Mouse (Mus musculus): ENCODE measurements at regions not wholly inside any gene's neighbourhood (a gene's known extent, or its start where the extent isn't known, plus 50 kb on each side); places are given as distances from the start of the nearest gene placed in this dataset.

DNA sequence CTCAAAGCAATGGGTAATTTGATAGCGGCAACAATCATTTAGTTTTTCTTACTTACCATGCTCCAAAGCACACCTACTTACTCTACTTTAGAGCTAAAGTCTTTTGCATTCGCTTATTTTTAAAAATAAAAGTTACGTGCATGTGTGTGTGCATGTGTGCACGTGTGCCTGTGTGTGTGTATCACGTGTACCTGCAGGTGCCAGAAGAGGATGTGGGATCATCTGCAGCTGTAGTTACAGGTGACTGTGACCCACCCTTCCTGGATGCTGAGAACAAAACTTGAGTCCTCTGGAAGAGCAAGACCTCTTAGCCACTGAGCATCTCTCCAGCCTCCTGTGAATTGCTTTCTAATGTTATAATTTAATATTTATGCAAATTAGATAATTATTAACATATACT lies 52.0 kb upstream of the Jazf1 start:
- no peak for TF ChIP-seq CTCF (conservative IDR thresholded peaks at IDR 0.05; ENCODE audit: insufficient read depth, insufficient read length, low read depth, low read length)
- TF ChIP-seq POLR2A (IDR thresholded peaks at IDR 0.05; ENCODE audit: low read depth, low read length) = no peak
